Mouse (Mus musculus): ENCODE data around the gene Cmtm6.
A peak's percentile ranks its signal among the peaks of the same experiment; 100 is the strongest.

The Cmtm6 gene

DNA sequence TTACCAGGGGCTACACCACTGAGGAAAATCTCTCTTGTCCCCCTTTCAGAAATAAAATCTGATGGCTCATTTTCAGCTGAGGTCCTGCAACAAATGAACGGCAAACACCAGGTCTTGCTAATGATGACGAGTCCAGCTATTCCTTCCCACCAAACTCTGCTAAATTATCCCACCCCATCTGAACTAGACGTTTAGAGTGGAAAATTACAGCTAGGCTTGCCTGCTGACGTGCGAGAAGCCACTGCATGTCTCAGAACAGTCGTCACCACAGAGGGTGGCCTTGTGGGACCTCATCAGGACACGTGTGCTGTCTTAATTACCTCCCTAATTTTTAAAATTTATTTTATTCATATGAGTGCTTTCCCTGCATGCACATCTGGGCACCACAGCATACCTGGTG lies 40.6 kb downstream of the Cmtm6 start:
- no peak for DNase-seq (ENCODE audit: low spot score)

DNA sequence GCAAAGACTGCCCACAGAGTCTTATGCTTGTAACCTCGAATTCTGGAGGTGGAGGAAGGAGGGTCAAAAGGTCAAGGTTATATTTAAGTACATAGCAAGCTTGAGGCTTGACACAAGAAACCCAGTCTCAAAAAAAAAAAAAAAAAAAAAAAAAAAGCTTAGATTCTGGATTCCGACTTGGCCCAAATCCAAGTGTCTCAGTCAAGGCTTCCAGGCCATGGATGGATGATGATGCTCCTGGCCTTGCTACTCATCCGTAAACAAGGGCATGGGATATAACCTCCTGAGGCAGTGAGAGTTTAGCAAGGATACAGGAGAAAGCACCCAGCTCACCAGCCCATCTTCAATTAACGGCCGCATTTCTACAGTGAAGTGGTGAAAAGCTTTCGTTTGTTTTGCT lies 43.7 kb downstream of the Cmtm6 start:
- DNase-seq (ENCODE audit: low spot score): no peak

DNA sequence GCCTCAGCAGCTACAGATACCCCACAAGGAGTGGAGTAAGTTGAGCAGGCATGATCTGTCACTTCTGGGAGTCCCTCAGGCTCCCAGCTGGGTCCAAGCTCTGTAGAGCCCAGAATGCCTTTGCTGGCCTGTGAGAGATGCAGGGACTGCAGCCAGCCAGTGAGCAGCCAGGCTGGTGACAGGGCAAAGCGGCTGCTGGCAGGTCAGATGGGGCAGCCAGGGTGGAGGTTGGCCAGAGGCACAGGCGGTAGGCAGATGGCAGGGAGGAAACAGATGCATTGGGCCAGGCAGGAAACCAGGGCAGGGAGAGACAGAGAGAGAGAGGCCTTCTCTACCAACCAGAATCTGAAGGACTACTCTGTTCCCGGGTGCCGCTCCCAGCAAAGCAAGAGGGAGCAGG lies 44.4 kb downstream of the Cmtm6 start:
- DNase-seq (ENCODE audit: low spot score): no peak

DNA sequence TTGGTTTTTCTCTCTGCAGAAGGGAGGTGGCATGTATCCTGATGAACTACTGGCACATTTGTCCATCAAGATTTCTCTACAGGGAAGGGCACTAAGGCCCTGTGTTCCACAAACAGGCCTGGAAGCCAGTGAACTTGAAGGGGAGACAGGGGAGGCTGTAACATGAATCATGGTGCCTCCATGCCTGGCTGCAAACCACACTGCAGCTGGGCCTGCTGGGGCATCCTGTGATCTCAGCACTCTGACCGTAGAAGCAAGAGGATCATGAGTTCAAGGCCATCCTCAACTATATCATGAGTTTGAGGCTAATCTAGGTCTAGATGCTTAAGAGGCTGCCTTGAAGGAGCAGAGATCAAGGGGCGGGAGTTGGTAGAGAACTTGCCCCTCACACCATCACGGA lies 45.4 kb downstream of the Cmtm6 start:
- no peak for DNase-seq (ENCODE audit: low spot score)

DNA sequence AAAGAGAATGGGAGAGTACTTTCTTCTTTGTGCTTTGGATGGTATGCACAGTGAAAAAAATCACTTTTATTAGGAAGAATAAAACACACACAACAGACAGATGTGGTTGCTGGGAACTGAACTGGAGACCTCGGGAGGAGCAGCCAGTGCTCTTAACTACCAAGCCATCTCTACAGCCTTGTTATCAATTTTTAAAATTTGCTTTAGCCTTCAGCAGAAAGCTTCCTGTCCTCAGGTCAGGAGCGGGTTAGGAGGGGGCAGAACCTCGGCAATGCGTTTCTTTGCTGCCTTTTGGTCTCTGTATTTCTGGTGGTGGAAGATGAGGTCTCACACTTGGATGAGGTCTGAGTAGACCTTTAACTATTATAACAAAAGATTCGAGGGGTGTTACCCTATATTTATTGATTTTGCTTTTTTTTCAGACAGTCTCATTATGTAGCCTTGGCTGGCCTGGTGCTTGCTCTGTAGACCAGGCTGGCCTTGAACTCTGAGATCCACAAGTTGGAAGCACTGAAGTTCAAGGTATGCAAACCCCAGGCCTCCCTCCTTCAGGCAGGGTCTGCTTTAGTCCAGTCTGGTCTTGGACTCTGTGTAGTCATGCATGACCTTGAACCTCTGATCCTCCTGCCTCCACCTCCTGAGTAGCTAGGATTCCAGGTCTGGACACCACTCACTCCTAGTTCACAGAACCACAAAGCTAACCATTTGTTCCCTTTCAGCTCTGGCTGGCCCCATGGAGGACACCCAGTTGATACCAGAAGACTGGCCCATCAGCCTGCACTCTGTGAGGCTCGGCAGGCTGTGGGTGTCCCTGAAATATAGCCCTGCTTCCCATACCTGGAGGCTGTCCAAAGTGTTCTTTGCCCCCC lies 46.5 kb downstream of the Cmtm6 start:
- DNase-seq (ENCODE audit: low spot score): no peak

DNA sequence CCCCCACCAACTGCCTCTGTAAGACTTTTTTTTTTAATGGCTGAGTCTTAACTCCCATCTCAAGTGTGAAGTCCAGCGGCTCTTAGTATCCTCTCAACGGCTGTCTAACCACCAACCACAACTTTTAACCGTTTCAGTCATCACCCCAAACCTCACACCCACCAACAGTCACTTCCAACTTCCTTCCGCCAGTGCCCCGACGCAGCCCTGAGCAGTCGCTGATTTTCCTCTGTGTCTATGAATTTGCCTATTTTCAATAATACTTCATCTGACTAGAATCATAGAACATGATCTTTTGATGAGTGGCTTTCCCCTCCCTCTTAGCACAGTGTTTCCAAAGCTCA lies 47.1 kb downstream of the Cmtm6 start:
- DNase-seq (ENCODE audit: low spot score): no peak

DNA sequence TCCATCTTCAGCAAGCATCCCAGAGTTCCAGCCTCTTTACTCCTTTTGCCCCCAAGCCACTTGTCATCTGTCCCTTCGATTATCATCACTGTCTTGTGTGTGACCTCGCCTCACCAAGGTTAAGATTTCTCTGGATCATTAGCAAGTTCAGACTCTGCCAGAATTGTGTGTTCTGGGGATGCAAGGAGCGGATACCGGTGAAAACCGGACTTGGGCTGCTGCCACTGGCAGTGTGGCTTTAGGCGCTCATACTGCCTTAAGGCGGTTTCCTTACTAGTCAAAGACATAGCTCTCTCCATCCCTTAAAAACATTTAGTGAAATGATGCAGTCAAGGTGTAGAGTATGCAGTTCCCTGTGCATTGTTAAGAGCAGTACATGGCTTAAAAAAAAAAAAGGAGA lies 48.0 kb downstream of the Cmtm6 start:
- no peak for DNase-seq (ENCODE audit: low spot score)

DNA sequence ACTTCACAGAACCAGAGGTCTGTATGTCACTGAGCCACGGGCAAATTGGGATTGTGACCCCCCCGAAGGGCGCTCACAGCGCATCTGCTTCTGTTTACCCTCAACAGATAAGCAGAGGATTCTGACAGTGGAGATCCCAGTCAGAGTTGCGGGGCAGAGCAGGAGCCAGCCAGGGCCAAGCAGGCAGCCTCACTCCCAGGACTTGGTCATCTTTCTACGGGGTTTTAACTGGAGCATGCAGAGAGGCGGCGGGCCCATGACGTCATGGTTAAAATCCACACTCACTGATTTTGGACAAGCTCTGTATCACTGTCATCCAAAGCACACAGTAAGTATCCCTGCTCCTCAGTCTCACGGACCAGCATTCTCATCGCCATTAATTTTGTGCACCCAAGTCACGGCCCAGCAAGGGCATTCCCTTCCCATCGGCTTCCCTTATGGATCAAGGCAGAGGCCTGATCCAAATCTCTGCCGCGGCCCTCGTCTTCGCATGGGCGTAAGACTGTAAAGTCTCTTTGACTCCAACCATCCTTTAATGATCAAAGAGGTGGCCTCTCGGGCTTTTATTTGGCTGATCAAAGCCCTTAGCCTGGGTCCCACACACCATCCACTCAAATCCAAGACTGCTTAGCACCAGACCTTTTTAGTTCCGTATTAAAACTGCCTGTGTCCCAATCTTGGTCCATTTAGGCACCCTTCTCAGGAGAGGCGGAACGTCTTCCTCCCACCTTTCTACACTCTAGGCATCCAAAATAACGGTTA lies 49.2 kb downstream of the Cmtm6 start:
- no peak for DNase-seq (ENCODE audit: low spot score)

DNA sequence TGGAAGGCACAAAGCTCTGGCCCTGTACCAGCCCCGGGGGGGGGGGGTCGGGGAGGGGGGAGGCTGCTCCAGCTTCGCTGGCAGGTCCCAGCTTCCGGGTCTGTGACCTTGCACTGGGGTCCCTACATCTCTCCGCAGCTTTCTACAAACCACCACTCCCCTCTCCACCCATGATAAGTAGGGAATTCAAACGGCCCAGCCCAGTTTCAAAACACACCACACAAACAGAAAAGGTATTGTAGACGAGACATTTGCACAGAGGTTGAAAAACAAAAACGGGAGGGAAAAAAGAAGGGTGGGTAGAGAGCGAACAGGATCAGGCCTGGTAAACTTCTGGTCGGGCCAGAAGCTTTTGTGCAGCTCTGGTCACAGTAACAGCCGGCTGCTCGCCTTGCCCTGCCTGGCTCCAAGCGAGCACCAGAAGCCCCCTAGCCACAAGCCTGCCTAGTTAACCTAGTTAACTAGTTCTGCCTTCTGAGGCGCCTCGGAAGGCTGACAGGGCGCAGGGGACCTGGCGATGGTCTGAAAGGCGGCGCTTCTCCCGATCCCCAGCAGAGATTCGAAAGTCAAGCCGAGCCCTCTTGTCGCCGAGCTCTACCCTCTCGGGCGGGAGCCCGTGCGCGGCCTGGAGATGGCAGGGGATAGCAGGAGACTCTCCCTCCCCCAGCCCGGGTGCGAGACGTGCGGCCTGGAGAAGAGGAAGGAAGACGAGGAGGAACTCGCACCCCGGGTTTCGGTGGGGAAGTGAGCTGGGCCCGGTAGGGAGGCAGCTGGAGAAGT lies 50.0 kb downstream of the Cmtm6 start:
- no peak for DNase-seq (ENCODE audit: low spot score)

DNA sequence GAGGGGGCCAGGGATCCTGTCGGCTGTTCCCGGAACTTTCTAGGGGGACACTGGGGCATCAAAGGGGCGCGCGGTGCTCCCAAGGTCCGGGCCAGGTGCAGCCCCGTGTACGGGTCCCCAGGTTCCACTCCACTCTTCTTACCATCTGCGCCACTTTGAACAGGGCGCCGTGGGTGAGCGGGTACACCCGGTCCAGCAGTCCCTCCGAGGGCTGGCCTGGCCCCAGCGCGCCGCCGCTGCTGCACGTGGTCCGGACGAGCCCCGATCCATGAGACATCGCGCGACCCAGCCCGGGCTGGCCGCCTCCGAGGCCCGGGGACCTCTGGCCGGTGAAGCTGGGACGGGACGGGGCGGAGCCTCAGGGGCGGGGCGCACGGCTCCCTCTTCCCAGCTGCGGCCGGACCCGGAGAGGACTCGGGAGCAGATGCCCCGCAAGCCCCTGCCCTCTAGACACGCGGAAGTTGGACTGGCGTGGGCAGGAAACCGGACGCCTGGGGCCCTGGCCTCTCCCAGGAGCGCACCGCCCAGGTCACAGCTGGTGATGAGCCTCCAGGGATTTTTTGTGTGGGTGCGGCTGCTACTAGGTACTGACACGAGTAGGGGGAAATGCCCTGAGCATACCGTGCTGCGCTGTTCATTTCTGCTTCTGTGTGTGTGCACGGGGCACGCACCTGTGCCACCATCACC lies 50.8 kb downstream of the Cmtm6 start, which contains the start of gene Cmtm7:
Gene Cmtm7, minus strand, starts transcription at position 331 of the 687 bp plus-strand sequence.
- DNase-seq (ENCODE audit: low spot score): no peak

DNA sequence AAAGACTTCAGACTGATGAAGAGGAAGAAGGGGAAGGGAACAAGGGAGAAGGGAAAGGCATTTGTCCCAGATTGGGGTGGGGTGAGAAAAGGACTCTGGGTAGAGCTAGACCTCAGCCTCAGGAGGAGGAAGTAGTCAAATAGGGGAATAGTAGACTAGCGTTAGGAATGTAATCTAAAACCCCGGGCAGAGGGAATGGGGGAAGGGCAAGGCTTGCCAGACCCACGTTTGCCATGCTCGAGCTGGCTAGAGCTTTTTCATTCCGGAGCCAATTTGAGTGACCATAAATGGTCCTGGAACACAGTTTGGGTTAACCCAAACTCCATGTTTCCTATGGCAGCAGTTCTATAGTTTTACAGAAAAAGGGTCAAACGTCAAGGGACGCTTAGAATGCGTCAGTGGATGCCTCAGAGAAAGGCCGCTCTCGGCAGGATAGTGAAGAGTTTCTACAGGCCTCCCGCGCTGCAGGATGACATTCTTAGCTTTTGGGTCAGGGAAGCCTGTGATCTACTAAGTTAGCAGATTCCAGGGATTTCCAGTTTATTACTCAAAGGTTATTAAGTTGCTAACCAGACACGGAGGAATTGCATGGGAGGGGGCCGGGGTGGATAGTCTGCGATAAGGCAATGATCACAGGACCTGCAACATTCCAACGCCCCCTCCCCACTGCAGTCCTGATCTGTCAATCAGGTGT lies 54.7 kb downstream of the Cmtm6 start:
- DNase-seq (ENCODE audit: low spot score): no peak

DNA sequence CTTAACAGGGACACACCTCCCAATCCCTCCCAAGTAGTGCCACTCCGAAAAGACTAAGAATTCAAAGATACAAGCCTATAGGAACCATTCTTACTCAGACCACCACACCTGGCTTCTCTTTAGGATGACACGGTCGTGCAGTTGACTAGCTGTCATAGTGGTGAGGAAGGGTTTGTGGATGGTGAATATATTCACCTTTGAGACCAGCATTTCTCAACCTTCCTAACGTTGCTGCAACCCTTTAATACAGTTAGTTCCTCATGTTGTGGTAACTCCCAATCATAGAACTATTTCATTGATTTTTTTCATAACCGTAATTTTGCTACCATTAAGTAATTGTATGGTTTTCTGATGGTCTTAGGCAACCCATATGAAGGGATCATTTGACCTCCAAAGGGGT lies 56.2 kb downstream of the Cmtm6 start:
- DNase-seq (ENCODE audit: low spot score): no peak

DNA sequence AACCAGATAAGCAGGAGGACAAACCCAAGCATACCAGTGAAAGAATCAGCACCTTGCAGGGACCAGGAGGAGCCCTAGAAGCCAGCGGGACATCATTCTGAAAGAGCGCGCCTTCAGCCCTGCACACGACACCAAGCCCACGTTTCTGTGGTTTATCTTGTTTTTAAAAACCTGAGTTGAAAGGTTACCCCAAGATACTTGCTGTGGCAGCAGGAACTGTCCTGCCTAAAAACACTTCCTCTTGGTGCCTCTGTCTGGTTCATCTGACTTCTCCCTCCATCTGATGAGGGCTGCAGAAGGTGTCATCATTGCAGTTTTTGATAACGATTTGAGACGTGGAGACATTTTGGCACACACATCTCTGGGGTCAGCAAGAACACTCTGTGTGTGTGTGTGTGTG lies 56.8 kb downstream of the Cmtm6 start:
- no peak for DNase-seq (ENCODE audit: low spot score)

DNA sequence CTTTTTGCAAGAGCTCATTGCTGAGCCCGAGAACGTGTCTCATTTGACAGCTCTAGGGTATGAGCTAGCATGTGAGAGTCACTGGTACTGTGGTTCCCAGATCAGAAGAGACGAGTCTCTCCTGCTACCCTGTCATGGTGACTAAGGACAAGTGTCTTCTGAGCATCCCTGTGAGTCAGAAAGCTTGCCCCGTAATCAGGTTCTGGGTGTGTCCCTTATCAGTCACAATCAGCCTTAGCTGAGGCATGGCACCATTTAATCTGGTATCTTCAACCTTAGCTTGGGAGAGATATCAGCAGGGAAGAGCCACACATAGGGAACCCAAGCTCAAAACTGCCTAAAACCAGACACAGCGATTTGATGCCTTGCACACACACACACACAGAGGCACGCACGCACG lies 57.8 kb downstream of the Cmtm6 start:
- DNase-seq (ENCODE audit: low spot score): no peak

DNA sequence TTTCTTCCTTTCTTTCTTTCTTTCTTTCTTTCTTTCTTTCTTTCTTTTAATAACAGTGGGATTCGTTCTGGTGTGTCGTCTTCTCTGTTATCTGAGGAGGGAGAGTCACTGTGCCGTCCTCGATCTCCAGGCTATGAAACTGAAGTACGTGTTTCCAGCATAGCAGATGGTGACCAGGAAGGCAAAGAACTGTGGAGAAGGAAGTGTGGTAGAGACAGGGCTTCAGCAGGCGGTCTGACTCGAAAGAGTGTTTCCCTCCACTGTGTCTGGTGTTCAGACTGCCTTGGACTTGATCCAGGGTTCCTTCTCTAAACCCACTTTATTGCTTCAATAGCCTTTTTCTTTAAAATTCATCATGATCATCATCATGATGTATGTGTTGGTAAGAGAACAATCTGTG lies 58.6 kb downstream of the Cmtm6 start:
- no peak for DNase-seq (ENCODE audit: low spot score)

DNA sequence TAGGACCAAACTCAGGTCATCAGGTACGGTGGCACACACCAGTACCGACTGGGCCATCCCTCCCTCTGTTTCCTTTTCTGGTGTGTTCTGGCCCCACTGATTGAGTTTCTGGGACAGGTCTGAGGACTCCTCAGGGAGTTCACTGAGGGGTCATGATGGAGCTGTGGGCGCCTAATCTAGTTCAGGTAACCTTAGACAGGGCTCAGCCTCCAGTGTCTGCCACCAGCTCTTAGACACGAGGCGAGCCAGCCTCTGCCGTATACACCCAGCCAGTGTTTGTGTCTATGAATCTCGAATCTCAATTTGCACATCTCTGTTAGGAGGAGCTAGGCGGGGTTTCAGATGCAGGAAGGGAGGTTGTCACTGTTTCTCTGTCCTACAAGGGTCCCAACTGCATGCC lies 59.1 kb downstream of the Cmtm6 start:
- DNase-seq (ENCODE audit: low spot score): no peak

DNA sequence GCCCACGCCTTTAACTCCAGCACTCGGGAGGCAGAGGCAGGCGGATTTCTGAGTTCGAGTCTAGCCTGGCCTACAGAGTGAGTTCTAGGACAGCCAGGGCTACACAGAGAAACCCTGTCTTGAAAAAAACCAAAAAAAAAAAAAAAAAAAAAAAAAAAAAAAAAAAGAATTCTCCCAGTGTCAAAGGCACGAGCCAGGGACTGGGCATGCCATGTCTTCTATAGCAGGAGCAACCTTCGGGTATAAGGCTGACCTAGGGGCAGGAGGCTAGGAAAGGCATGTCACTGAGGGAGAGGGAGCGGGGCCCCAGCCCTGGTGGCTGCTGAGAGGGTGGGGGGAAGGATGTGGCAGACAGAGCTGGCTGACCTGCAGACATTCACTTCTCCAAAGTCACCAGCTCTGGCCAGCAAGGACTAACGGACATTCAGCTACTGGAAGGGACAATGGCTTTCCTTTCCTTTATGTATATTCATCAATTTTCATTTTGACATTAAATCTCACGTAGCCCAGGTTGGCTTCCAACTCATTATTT lies 62.9 kb downstream of the Cmtm6 start:
- DNase-seq (ENCODE audit: low spot score): no peak

DNA sequence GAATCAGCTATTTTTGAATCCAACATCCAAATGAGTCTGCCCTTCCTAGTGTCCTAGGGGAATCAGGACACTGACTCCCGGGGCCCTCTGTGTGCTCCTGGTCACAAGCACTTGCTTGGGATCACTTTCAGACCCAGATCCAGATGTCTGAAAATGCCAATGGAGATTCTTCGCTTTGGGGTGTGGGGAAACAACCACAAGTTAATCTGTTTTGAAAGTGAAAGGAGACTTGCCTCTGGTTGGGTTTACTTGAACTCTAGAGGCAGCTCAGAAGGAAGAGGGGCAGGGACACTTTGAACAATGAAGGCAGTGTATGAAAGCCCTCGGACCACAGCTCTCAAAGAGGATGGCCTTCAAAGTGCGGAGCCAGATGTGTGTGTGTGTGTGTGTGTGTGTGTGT lies 63.6 kb downstream of the Cmtm6 start:
- no peak for DNase-seq (ENCODE audit: low spot score)

DNA sequence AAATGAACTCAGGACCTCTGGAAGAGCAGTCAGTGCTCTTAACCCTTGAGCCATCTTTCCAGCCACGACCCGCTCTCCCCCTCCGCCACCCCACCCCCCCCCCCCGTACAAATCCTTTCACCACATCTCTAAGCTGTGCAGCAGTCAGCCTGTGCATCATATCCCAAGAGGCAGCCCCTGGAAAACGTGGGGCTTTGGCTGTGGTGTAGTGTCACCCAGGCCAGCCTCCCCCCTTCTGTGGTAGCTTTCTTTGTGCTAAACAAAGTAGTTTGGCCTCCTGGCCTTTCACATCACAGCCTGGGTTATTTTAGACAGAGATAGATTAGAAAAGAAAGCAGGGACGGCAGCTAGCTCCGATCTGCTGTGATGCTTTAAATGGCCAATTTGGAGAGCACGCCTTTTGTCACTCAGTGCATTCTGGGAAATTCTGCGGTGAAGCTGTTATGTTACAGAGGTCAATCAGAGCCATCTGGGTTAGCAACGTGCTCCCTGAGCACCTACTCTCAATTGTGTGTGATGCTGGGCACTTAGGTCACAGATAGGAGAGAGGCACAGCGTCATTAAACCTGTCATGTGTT lies 65.6 kb downstream of the Cmtm6 start:
- no peak for DNase-seq (ENCODE audit: low spot score)

DNA sequence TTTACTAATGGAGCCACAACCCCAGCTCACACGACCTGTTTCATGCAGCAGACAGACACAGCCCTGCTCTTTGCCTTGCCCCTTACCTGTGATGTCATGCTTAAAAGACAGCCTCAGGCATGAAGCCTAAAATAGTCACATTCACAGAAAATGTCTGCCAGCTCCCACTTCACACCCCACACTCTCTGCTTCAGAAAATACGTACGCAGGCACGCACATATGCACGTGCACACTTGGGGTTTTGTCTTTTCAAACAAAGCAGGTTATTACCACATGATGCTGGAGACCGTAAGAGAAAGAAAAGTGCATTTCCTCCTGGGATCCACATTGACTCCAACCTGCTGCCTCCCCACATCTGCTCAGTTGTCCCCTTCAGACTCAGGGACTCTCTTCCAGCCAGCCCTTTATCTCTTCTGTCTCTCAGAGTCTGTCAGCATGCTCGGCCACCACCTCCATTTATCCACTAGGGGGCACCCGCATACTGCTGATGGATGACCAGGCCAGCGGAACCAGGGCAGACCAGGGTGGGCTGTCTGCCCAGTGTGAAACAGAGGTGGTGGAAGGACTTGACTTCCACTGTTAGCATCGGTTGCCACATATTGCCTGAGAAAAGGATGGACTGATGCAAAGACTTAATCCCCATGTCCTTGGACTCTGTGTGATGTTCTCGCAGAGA lies 66.6 kb downstream of the Cmtm6 start:
- peak; percentile 92 for DNase-seq (ENCODE audit: low spot score)

All from layer of hippocampus, adult 9-10 months (tissue).